Mouse (Mus musculus) spleen, adult 12 weeks (tissue): ENCODE results near the gene Hoxd8.

Source experiments
- DNase-seq: peaks from one replicate; pipeline ENCODE4 v3.0.0; 2022; ENCODE audit warnings: low spot score

Hoxd8 gene

GRCm38 (mm10) chr2:74699053-74699430, 5.4 kb upstream of the Hoxd8 start:
- no peak for DNase-seq

- no peak for DNase-seq
These were observed 4.5 kb upstream of the Hoxd8 start for GRCm38 (mm10) chr2:74699664-74700545.

GRCm38 (mm10) chr2:74700546-74701112, 3.8 kb upstream of the Hoxd8 start:
- no peak for DNase-seq

GRCm38 (mm10) chr2:74701949-74702819, 2.2 kb upstream of the Hoxd8 start:
- DNase-seq = no peak

- DNase-seq = no peak
These were observed 1.6 kb upstream of the Hoxd8 start for GRCm38 (mm10) chr2:74702820-74703219.

GRCm38 (mm10) chr2:74703317-74703716, 1.1 kb upstream of the Hoxd8 start:
- no peak for DNase-seq

- DNase-seq = no peak
These were observed 559 bp upstream of the Hoxd8 start for GRCm38 (mm10) chr2:74703720-74704392.

- no peak for DNase-seq
These were observed 618 bp downstream of the Hoxd8 start for GRCm38 (mm10) chr2:74704999-74705466.

GRCm38 (mm10) chr2:74705467-74706089, 1.2 kb downstream of the Hoxd8 start:
- DNase-seq = no peak

- no peak for DNase-seq
These were observed 2.1 kb downstream of the Hoxd8 start for GRCm38 (mm10) chr2:74706393-74706960.

- no peak for DNase-seq
These were observed 3.2 kb downstream of the Hoxd8 start for GRCm38 (mm10) chr2:74707599-74707998.

- no peak for DNase-seq
These were observed 4.3 kb downstream of the Hoxd8 start for GRCm38 (mm10) chr2:74708676-74709075.

GRCm38 (mm10) chr2:74709465-74710419, 5.3 kb downstream of the Hoxd8 start:
- DNase-seq = no peak

- DNase-seq = no peak
These were observed 6.6 kb downstream of the Hoxd8 start for GRCm38 (mm10) chr2:74710929-74711543.

- DNase-seq = no peak
These were observed 7.6 kb downstream of the Hoxd8 start, which contains the start of the genes Hoxd3 and Hoxd4 for GRCm38 (mm10) chr2:74711721-74712621. Gene Hoxd3, plus strand, starts transcription at chr2:74711927. Gene Hoxd4, plus strand, starts transcription at chr2:74711929.

- DNase-seq = no peak
These were observed 9.1 kb downstream of the Hoxd8 start for GRCm38 (mm10) chr2:74713239-74714150.

GRCm38 (mm10) chr2:74714156-74714789, 9.9 kb downstream of the Hoxd8 start:
- no peak for DNase-seq
